Mouse (Mus musculus) forebrain, embryonic 11.5 days (tissue): ENCODE data around the gene Bicdl1. TPM values are rescaled to one million over a fixed set of nuclear protein-coding genes. Genes with fewer than 3 reads are reported as not detected.
A peak's percentile ranks its signal among the peaks of the same experiment; 100 is the strongest.

Source experiments
- ATAC-seq: fragments of 200-750 bp; cut with Nextera tagmentation; replicated peaks from 2 replicates; pipeline ENCODE4 v1.8.0; 2017; ENCODE audit warnings: moderate TSS enrichment; ENCODE audit not compliant: low FRiP score
- DNase-seq: peaks from one replicate; pipeline ENCODE4 v3.0.0-alpha.2; 2017; ENCODE audit warnings: low spot score
- H3K27ac ChIP-seq: fragments of 300-500 bp; sonication (generic); 2 replicates; pipeline ENCODE4 v1.5.1; 2014; ENCODE audit warnings: low read depth, low read length
- H3K27me3 ChIP-seq: fragments of 300-500 bp; sonication (generic); 2 replicates; pipeline ENCODE4 v1.6.1; 2014; ENCODE audit warnings: mild to moderate bottlenecking, low read length, mixed read lengths; ENCODE audit not compliant: control insufficient read depth, insufficient read depth
- H3K36me3 ChIP-seq: fragments of 300-500 bp; sonication (generic); 2 replicates; pipeline ENCODE4 v1.6.1; 2014; ENCODE audit warnings: mild to moderate bottlenecking, low read length, moderate library complexity, mixed read lengths; ENCODE audit not compliant: control insufficient read depth, insufficient read depth
- H3K4me1 ChIP-seq: fragments of 300-500 bp; sonication (generic); replicated peaks from 2 replicates; pipeline ENCODE4 v1.6.1; 2014; ENCODE audit warnings: low read length, mixed read lengths; ENCODE audit not compliant: control insufficient read depth, insufficient read depth
- H3K4me2 ChIP-seq: fragments of 300-500 bp; sonication (generic); 2 replicates; pipeline ENCODE4 v1.6.1; 2014; ENCODE audit warnings: low read depth, mild to moderate bottlenecking, low read length, moderate library complexity, mixed read lengths; ENCODE audit not compliant: severe bottlenecking
- H3K4me3 ChIP-seq: fragments of 300-500 bp; sonication (generic); 2 replicates; pipeline ENCODE4 v1.5.1; 2014; ENCODE audit warnings: low read depth, low read length
- H3K9ac ChIP-seq: fragments of 300-500 bp; sonication (generic); 2 replicates; pipeline ENCODE4 v1.6.1; 2014; ENCODE audit warnings: low read length
- H3K9me3 ChIP-seq: fragments of 300-500 bp; sonication (generic); 2 replicates; pipeline ENCODE4 v1.6.1; 2016; ENCODE audit warnings: low read length, mixed read lengths; ENCODE audit not compliant: control insufficient read depth
- WGBS: fragments of 180-500 bp; shearing (Covaris S2); extraction: QIAGEN DNeasy Blood & Tissue Kit; methylation state at CpG from one replicate; pipeline ENCODE4 v1.1.7; 2014; 5-methylcytosine and 5-hydroxymethylcytosine counted together
- polyA plus RNA-seq: library from polyadenylated mRNA; unstranded; fragments of >200 nt; fragmentation: Nextera tagmentation; extraction: Ambion mirVana; gene quantifications from 2 replicates; pipeline ENCODE4 v1.2.1, GENCODE M21; 2014

The Bicdl1 gene
- polyA plus RNA-seq, 1 experiment from 2014 or later = 11.1 TPM

DNA sequence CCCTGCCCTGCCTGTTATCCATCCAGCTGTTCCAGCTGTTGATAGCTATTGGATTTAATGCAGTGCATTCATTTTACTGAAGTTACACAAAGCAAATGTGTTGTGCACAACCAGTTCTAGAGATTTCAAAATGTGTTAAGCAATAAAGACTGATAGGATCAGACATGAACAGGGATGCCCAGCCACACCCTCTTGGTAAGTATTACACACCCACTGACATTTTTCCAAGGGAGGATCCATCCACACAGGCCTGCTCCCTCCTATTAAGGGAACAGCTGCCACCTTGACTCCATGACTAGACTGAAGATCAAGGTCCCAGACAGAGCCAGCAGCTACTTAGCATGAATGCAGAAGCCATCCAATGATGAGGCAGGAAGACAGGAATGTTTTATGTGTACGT lies 74.2 kb downstream of the Bicdl1 start:
- ATAC-seq = no peak

DNA sequence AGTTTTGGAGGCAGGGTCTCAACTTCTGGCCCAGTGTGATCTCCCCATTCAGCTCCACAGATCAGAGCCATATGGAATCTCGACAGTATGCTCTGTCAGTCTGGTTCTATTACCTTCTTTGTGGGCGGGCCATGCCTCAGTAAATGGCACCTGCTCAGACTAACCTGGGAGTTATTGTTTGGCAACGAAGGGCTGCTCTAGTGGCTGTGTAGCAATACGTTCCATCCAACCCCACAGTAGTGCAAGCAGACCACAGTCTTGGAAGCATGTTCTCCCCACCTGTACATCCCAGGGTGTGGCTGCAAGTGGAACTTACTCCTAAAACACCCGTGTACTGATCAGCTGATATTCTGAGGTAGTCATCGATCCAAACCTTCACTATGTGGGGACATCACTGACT lies 74.7 kb downstream of the Bicdl1 start:
- Histone ChIP-seq H3K36me3 (no peaks in the 10 kb centered on the region), H3K9me3 (no peaks in the 10 kb centered on the region), H3K27me3 (no peaks in the 10 kb centered on the region), H3K27ac (no peak overlapping the region), H3K4me3 (no peak overlapping the region), H3K9ac (no peak overlapping the region), H3K4me2 (no peak overlapping the region), H3K4me1 (peaks cover 4% of the 10 kb centered on the region)
- ATAC-seq = no peak
- WGBS = 80% methylated on average over 6 of the region's 6 CpGs
- no peak for DNase-seq

More for the DNA sequence above, 74.2 kb downstream of the Bicdl1 start:
- Histone ChIP-seq H3K36me3 (no peaks in the 10 kb centered on the region), H3K4me3 (no peak overlapping the region), H3K4me1 (no peaks in the 10 kb centered on the region), H3K27me3 (no peaks in the 10 kb centered on the region), H3K27ac (no peak overlapping the region), H3K9me3 (no peaks in the 10 kb centered on the region), H3K4me2 (no peak overlapping the region), H3K9ac (no peak overlapping the region)
- DNase-seq = no peak
- WGBS = 84% methylated on average over 1 of the region's 1 CpGs

DNA sequence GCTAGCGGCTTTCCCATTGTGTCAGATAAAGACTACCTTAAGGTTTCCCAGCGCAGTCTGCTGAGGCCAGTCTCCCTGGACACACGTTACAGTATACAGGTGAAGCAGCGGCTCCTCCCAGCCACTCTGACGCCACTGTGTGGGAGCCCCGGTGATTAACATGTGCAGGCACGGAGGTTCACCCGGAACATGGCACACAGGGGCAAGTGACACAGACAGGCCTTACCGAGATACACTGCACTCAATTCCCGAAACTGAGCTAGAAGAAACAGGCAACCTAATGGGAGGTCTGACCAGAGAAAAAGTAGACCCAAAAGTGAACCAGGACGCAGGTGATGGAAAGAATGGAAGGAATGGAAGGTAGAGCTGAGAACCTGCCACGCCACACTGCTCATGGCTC lies 77.6 kb downstream of the Bicdl1 start:
- Histone ChIP-seq H3K27me3 (no peaks in the 10 kb centered on the region), H3K27ac (no peak overlapping the region), H3K4me2 (no peak overlapping the region), H3K4me1 (peaks cover 4% of the 10 kb centered on the region), H3K9me3 (no peaks in the 10 kb centered on the region), H3K36me3 (no peaks in the 10 kb centered on the region), H3K4me3 (no peak overlapping the region), H3K9ac (no peak overlapping the region)
- DNase-seq (no peak), ATAC-seq (no peak)
- WGBS = 92% methylated on average over 12 of the region's 12 CpGs

DNA sequence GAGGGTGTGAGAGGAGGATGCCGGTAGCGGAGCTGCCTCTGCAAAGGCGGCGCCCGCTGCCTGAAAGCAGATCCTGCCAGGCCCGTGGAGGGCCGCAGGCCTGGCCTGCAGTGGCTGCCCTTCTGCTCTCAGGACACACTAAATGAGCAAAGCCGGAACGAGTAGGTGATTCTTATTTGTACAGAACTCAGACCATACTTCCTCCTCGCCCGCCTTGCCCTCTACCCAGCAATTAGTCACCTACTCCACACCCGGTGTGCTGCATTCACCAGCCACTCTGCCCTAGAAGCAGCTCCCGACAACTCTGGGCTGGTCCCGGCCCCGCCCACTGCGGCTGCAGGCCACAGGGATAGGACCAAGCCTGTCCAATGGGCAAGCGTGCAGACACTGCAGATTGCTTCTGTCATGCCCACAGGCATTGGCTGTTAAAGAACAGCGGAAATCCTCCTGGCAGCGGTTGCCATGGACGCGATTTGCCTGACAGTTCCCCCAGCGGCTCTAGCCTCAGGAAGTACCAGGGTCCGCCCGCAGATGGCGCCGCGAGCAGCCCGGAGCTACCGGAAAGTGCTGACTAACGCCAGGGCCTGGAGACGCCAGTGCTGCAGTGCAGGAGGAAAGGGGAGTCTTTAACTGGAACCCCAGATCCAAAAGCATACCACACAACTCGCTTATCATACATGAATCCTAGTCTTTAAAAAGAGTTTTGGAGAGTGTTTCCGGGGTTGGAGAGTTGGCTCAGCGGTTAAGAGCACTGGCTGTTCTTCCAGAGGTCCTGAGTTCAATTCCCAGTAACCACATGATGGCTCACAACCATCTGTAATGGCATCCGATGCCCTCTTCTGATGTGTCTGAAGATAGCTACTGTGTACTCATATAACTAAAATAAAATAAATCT lies 78.5 kb downstream of the Bicdl1 start:
- H3K27ac ChIP-seq = 0 out of 2 replicates have a peak overlapping the region, but pooled peaks have one; percentile 21
- ATAC-seq (peak; percentile 100), DNase-seq (peak; percentile 100)
- no peaks in the 10 kb centered on the region for H3K36me3 ChIP-seq
- peak overlapping the region; percentile 64 for H3K9ac ChIP-seq
- peak overlapping the region; percentile 34 for H3K4me3 ChIP-seq
- 4% methylated on average over 35 of the region's 35 CpGs for WGBS
- peak overlapping the region; percentile 62 for H3K4me2 ChIP-seq
- peaks cover 4% of the 10 kb centered on the region for H3K4me1 ChIP-seq
- no peaks in the 10 kb centered on the region for H3K27me3 ChIP-seq
- H3K9me3 ChIP-seq = no peaks in the 10 kb centered on the region

DNA sequence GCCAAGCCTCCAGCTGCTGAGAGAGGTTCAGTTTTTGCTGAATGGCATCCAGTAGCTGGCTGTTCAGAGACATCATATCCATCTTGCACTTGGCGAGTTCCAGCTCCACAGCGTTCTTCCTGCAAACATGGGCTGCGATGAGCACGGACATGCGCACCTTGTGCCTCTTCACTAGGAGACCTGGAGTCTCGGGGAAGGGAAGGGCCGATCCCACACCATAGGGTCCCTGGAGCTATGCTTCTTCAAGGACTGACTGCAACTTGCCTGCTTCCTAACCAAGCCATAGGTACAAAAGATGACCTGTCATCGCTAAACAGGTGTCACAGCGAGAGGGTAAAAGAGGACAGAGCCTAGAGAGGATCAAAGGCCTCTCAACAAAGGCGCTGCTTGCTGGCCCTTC lies 79.6 kb downstream of the Bicdl1 start:
- Histone ChIP-seq H3K9ac (0 out of 2 replicates have a peak overlapping the region, but pooled peaks have one; percentile 16), H3K4me3 (no peak overlapping the region), H3K4me1 (peaks cover 4% of the 10 kb centered on the region), H3K9me3 (no peaks in the 10 kb centered on the region), H3K36me3 (no peaks in the 10 kb centered on the region), H3K27ac (no peak overlapping the region), H3K27me3 (no peaks in the 10 kb centered on the region), H3K4me2 (no peak overlapping the region)
- no peak for DNase-seq
- no peak for ATAC-seq
- WGBS = 91% methylated on average over 10 of the region's 10 CpGs

DNA sequence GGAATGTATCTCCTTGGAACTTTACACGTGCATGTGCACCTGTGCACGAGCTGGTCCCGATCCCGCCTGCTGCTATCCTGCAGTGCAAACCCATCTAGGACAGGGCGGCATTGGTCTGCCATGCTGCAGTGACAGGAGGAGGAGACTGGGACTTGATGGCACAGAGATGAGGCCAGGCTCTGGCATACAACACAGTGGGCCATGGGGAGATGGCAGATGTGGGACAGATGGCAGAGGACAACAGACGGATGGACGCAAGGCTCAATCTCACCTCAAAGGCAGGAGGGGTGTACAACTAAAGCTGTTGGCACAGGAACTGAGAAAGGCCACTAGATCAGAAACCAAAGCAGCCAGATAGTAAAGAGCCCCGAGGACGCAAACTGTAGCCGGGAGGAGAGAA lies 80.5 kb downstream of the Bicdl1 start:
- 95% methylated on average over 10 of the region's 10 CpGs for WGBS
- H3K4me3 ChIP-seq = no peak overlapping the region
- H3K27ac ChIP-seq = no peak overlapping the region
- H3K9me3 ChIP-seq = no peaks in the 10 kb centered on the region
- H3K4me2 ChIP-seq = no peak overlapping the region
- H3K9ac ChIP-seq = no peak overlapping the region
- peaks cover 4% of the 10 kb centered on the region for H3K4me1 ChIP-seq
- H3K36me3 ChIP-seq = no peaks in the 10 kb centered on the region; the same call in 1 of the 2 replicates
- no peaks in the 10 kb centered on the region for H3K27me3 ChIP-seq
- ATAC-seq (no peak), DNase-seq (no peak)

DNA sequence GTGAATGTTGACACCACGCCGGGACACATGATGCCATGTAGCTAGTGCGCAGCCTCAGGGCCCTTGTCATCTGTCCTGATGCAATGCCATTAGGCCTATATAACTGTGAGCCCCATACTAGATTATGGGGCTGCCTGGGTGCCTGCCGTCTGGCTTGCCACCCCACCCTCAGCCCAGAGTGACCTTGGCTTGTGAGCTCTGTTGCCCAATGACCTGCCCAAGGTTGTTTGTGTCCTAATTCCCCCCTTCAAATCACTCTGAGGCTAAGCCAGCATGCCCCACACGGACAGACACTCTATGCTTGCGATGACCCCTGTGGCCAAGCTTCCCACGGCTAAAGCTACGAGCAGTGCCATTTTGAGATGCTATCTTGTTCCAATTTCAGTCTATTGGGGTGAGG lies 81.7 kb downstream of the Bicdl1 start:
- Histone ChIP-seq H3K4me3 (no peak overlapping the region), H3K27me3 (no peaks in the 10 kb centered on the region), H3K9ac (no peak overlapping the region), H3K4me2 (no peak overlapping the region), H3K36me3 (peaks cover 4% of the 10 kb centered on the region; the same call in 1 of the 2 replicates), H3K9me3 (no peaks in the 10 kb centered on the region), H3K27ac (no peak overlapping the region), H3K4me1 (peaks cover 4% of the 10 kb centered on the region)
- ATAC-seq = no peak
- 87% methylated on average over 8 of the region's 8 CpGs for WGBS
- DNase-seq = no peak

DNA sequence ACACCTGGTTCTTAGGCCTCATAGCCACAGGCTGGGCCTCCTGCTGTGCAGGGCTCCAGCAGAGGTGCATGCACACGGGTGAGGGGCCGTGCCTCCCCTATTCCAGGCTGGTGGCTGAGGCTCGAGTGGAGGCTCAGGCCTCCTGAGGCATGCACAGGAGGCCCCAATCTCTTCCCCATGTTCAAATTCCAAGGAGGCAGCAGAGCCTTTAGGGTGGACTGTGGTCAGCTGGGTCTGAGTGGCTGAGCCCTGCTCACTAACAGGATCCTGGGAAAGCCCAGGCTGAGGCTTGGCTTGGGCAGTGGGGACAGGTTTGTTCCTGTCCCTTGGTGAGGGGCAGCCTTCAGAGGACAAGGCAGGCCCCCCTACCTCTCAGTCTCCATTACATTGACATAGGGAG lies 82.5 kb downstream of the Bicdl1 start:
- Histone ChIP-seq H3K4me1 (peaks cover 4% of the 10 kb centered on the region), H3K36me3 (peaks cover 4% of the 10 kb centered on the region; the same call in 1 of the 2 replicates), H3K9me3 (no peaks in the 10 kb centered on the region), H3K27ac (no peak overlapping the region), H3K27me3 (no peaks in the 10 kb centered on the region), H3K9ac (no peak overlapping the region), H3K4me3 (no peak overlapping the region), H3K4me2 (no peak overlapping the region)
- DNase-seq = no peak
- no peak for ATAC-seq
- whole genome bisulfite sequencing = 59% methylated on average over 3 of the region's 3 CpGs

DNA sequence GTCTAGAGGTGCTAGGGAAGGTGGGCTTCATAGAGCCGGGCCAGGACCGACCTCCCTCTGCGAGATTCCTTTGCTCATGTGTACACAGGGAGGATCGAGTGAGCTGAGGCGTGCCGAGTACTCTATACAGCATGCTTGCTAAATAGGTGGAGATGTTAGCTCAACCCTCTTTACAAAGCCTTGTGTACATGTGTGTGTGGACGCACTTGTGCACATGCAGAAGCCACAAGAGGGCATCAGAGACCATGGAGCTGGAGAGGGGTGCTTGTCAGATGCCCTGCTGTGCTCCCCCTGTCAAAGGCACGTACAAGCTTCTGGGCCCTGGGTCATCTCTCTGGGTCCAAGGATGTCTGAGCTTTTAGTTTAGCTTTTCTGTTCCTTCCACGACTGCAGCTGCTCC lies 87.2 kb downstream of the Bicdl1 start:
- Histone ChIP-seq H3K4me1 (no peaks in the 10 kb centered on the region), H3K27ac (no peak overlapping the region), H3K9me3 (no peaks in the 10 kb centered on the region), H3K9ac (no peak overlapping the region), H3K27me3 (no peaks in the 10 kb centered on the region), H3K4me3 (no peak overlapping the region), H3K36me3 (peaks cover 10% of the 10 kb centered on the region), H3K4me2 (no peak overlapping the region)
- ATAC-seq (no peak), DNase-seq (no peak)
- WGBS = 88% methylated on average over 9 of the region's 9 CpGs
